Mouse (Mus musculus) B cell, adult 2 months (primary cell): ENCODE data around the gene Mvb12b.

ENCODE experiments used
- DNase-seq, 2 experiments: peaks; one replicate each; pipeline ENCODE4 v3.0.0; 2022

Gene Mvb12b

DNA sequence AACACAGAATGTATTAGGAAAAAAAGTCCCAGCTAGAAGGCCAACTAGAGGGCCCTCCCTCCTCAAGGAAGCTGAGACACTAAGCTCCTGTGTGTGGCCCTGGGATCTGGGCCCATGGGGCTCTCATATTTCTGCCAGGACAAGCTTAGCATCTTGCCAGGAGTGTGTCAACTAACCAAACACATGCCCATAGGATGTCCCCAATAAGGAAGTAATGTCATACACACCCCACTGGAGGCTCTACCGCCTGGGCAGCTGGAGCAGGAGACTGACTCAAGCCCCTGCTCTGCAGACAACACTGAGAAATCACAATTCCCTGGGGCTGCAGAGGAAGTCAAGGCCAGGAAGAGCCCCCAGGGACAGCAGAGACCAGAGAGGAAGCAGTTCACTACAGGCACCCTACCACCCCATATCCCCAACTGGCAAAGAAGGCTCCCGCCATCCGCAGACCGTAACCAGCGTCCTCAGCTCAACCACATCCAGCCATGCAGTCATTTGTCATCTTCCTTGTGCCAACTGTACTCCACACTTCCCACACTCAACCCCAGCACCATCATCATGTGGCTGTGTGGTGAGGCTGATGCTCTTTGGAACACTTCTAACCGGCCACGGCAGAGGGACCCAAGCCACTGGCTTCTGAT lies 3.0 kb downstream of the Mvb12b start:
- peak in 1 of 2 experiments; percentile 9 for DNase-seq

DNA sequence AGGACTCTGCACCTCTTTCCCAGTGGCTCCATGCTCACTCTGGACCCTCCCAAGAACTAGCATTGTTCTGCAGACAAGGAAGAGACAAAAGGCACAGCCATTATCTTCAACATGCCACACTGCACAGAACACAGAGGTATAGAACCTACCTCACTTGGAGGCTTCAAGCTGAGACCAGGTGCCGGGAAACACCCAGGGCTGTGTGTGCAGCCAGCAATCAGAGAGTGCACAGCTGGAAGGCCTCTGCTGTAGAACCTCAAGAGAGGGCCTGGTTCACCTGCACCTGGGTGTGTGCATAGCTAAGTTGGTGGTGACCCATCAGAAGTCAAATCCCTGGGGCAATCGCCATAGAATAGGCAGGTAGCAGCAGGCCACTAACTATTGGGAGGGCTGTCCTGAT lies 8.5 kb downstream of the Mvb12b start:
- no peak for DNase-seq

DNA sequence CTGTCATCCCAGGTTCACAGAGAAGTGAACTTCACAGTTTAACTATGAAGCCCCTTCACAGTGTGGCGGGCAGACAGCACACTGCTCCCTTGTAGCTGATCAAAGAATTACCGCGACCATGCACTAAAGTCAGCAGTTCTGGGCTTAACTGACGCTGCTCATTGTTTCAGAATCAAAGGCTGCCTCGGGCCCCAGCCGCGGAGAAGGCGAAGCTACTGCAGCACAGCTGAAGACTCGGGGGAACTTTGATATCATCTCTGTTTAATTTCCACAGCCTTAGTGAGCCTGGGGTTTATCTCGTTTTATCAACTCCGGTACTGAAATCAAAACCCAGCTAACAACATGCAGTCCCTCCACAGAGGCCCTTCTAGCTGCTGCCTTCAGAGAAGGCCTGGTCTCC lies 9.3 kb downstream of the Mvb12b start:
- DNase-seq = no peak

DNA sequence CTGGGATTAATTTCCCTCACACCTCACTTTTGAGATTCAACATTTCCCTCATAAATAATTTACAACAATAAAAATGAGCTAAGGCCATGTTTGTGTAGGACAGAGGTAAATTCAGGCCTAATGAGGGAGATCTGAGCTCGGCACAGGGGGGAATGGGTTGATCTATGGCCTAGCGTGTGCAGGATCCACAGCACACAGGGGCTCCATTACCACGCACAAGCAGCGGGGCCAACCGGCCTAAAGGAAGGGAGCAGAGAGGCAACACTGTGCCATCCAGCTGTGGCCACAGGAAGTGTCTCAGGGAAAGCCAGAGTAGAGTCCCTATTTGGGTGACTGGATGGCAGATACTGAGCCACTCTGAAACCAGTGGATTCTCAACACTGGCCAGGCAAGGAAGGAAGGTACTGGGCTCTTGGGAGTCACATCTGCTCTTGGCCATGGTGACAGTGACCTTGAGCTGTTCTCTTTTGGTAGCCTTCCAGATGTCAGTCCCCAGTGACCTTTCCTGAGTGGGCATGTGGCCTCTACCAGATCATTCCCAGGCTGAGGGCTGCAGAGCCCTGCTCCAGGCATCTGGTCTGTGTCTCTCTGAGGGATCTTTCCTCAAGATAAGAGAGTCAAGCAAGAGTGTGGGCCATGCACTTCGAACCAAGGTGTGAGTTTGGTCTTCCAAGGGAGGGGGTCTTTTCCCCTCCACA lies 9.9 kb downstream of the Mvb12b start:
- no peak for DNase-seq

DNA sequence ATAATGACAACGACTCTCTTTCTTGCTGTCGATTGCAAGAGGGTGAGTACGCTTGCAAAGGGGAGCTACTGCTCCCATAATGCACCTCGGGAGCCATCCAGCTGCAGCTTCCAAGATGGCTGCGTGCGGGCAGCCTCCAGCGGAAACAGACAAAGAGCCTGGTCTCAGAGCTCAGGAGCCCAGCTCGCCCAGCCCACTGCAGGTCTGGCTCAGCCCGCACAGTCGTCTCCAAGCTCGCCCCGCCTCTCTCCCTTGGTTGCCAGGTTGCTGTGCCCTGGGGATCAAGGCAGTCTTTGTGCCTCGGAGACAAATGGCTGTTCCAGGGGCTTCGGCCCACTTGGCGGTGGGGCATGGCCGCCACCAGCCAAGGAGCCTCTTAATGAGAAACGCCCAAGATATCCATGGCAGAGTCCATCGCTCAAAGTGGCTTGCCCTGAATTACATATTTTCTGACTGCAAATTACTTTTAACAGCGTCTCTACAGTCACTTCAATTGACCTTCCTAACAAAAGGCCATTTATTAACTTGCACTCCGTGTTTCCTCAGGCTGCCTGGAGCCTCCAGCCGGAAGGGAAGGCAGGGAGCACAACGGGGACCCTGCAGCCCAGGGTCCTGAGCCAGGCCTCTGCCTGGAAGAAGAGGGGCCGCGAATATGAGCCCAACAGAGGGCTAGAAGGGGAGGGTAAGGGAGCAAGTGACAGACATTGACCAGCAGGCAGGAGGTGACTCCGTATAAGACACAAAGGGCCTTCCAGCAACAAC lies 11.0 kb downstream of the Mvb12b start:
- DNase-seq = no peak

DNA sequence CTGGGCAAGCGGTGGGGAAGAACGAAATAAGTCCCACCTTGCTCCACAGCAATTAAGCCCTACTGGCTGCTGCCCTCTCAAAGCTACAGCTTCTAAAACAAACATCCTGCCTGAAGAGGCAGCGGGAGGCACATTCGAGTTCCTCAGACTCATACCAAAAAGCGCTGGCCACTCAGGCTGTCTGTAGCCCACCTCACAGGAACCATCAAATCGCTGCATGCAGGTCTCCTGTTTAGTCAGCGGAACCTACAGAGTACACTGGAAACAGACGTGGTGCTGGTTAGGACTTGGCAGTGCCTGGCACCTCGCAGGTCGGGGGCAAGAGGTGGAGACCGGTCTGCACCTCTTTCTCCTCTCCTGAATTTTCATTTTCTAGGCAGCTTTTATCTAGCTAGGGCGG lies 12.2 kb downstream of the Mvb12b start:
- DNase-seq = no peak

DNA sequence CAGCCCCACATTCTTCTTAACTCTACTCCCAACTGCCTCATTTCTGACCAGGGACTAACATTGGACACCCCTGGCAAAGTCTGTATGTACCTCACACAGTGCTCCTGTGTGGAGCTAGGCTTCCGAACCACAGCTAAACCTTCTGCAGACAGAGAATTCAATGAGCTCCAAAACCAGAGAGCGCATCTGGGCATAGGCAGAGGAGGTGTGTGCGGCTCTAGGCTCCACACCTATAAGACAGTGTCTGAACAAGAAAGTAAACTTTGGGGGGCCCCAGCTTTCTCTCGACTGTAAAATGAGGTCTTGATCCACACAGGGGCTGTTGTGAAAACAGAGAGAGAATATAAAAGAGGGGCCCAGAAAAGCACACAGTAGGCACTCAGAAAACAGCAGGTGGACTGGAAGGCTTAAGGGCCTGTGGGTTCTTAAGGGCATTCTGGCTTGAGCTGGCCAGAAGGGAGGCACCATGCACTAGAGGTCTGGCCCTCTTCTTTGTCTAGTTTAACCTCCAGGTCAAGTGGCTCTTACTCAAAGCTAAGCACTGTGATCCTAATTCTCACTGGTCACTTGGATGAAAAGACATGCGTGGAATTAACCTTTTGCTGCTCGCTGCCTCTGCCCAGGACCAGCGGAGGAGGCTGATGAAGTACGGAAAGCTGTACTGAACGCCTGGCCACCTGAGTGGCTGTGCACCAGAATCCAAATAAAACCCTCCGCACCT lies 12.7 kb downstream of the Mvb12b start:
- DNase-seq = no peak

DNA sequence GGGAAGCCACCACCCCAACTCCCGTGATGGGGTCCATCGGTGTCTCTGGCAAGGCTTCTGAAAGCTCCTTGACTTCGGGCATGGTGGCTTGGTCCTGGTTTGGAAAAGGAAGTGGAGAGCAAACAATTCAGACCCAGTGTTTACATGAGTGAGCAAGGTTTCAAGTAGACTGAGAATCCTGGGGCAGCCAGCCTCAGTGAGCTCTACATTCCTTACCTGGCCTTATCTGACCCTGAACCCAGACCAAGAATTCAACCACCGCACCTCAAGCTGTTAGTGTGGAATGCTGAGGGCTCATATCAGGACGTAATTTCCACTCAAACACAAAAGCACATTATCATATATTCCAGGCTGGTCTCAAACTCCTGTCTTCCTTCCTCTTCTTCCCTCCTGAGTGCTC lies 13.4 kb downstream of the Mvb12b start:
- DNase-seq = no peak

DNA sequence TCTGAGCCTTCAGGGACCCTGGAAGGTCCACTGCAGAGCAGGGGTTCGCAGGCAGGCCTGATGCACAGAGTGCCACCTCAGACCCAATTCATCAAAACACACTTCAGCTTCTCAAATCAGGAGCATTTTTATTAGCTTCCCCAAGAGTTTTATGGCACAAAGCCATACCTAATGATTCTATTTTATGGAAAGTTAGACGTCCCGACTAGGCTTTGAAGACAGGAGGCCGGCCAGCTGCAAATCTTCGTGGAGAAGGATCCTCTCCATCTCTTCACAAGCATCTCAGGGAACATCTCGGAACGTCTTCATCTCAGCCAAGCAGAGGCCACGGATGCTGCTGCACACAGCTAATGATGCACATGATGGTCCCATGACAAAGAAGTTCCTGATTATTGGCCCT lies 14.2 kb downstream of the Mvb12b start:
- no peak for DNase-seq

DNA sequence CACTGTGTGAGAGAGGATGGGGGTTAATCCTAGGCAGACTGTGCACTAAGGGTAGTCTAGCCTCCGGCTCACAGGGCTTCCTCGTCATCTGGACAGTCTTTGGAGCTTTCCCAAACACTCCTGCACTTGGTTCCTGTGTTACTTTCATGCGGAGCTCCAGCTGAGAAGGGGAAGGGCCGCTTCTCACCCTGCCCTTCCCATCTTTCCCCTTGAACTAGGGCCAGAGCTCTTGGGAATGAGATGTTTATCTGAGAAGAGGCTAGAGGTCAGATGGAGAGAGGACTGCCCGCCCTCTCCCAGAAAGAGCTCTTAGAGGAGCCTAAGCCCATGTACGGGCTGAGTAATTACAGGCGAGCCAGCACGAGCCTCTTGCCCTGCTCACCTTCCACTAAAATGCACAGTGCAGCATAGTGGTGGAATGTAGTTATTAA lies 14.9 kb downstream of the Mvb12b start:
- DNase-seq = no peak

DNA sequence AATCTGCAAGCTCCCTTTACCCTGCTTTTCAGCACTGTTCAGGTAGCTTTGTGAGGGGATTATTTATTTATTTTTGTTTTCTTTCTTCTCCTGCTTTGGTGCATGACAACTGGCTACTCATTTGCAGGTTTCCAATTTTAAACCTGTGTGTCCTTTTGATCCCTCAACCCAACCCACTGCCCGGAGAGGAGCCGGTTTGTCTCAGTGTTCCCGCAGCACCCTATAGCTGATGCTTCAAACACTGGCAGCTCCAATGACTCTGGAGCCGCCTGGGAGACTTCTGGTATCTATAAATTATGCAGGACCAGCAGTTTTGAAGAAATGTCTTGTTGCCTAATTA lies 16.6 kb downstream of the Mvb12b start:
- no peak for DNase-seq

DNA sequence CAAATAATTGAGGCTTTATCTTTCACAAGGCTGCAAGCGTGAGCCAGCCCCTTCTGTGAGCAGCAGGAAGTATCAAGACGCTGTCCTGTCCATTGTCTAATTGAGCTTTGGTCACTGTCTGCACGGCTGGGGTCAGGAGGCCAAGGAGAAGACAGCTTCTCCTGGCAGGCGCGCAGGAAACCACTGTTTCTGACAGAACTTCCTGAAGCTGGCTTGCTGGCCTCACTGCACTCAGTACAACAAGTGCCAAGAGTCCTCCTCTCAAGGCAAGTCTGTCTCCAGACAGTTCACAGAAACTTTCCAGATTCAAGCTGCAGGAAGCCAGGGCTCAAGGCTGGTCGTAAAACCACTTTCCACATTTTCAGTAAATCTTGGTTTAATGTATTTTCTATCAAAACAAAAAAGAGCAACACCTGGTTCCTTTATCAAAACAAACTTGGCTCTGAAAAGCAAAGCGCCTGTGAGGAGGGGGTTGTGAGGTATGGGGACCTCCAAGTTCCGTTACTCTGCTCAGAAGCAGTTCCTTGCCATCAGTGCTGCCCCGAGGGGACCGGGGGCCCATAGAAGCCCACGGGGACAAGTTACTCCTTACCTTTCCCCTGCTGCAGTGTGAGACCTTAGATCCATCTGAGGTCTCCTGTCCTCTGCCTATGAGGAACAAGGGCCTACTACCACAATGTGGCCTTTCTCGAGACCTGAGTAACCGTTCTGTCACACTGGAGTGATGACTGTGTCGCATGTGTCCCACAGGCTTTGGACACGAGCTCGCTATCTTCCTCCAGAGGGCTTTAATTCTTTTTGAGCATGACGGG lies 17.2 kb downstream of the Mvb12b start:
- DNase-seq = no peak

DNA sequence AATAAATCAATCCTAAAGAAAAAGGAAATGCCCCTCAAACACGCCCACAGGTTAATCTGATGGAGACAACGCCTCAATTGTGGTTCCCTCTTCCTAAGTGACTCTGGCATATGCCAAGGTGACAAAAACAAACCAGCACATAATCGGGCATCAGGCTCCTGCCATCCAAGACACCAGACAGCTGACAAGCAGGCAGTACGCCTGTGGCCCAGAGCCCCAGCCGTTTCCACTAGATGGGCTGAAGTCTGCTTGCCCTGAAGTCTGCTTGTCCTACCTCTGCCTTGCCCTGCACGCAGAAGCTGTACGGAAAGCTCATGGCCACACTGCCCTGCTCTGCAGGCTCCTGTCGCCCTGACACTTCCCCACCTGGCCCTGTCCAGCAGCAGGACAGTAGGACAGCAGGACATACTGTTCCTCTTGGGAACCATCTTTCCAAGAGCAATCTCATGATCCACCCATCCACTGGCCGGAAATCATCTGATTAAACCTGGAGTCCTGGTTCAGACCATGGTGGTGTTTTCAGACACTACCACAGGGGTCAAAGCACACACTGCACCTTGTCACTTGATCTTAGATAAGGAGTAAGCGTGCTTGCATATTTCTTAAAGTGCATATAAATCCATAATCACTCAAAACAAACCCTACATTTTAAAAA lies 17.9 kb downstream of the Mvb12b start:
- no peak for DNase-seq

DNA sequence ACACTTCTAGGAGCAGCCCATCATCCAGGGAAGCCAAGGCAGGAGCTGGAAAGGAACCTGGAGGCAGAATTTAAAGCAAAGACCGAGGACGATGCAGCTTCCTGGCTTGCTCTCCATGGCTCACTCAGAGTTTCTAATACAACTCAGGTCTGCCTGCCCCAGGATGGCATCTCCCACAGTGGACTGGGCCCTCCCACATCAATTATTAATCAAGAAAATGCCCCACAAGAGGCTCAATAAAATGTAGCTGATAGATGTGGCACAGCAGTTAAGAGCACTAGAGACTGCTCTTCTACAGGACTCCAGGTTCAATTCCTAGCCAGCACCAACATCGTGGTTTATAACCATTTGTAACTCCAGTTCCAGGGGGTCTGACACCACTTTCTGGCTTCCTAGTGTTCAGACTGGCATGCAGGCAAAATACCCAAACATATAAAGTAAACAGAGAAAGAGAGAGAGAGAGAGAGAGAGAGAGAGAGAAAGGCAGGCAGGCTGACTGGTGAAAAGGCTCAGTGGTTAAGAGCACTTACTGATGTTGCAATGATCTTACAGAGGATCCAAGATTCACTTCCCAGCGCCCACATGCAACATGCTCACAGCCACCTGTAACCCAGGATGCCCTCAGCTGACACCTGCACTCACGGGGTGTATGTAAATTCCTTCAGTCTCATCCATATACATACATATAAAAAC lies 18.6 kb downstream of the Mvb12b start:
- no peak for DNase-seq

DNA sequence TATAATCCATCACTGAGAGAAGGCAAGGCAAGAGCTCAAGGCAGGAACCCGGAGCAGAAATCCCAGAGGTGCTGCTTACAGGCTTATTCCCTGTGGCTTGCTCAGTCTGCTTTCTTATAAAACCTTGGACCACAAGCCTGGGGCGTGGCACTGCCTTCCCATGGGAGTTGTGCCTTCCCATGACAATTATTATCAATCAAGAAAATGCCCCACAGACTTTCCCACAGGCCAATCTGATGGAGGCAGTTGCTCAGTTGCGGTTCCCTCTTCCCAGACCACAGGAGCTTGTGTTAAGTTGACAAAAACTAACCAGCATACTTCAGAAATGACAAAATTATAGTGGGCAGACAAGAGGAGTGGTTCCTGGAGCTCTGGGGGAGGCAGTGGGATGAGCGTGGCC lies 19.4 kb downstream of the Mvb12b start:
- DNase-seq = no peak

DNA sequence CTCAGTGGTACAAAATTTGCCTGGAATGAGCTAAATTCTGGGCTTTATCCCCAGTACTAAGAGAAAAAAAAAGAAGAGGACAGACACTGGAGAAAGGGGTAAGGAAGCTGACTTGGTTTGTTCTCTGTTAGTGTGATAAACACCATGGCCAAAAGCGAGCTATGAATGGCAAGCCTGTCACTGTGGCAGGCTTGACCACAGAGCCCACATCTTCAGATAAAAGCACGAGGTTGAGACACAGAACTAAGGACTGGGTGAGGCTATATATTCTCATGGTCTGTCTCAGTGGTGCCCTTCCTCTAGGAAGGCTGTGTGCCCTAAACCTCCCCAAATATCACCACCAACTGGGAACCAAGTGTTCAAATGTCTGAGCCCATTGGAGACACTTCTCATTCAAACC lies 31.0 kb downstream of the Mvb12b start:
- DNase-seq = no peak

DNA sequence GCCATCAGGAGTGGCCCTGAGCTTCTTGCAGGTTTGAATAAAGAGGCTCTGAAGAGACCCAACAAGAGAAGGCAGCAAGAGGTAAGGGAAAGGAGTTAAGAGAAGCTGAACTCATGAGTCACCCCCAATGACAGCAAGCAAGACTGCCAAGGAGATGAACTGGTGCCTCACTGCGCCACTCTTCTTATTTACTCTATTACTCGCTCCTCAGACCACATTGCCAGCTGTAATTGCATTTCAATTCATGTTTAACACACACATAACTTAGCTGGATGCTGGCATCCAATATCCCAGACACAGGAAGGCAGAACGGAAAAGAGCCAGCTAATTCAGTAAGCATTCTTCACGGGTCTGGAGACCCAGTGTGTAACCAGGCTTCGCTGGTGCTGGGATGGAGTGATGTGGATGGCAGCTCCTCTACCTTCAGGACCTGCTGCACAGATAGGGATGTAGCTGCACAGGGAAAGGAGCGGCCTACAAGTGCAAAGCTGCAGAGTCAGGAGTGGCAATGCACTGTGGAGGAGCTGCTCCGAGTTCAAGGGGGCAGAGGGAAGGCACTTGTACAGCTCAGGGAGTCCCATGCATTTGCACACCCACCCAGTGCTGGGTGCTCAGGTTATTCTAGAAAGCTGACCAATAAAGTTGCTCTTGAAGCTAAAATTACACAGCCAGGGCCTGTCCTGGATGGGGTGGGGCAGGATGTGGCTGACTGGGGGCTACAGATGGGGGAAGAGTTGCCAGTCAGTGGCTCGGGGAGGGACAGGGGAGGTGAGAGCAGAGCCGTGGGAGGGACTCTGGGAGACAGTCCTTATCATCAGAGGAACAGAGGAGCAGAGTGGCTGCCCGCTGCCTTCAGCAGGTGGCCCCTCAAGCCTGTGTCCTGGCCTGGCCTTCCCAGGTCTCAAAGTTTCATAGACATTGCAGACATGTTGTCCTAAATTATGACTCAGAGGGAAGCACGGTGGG lies 34.5 kb downstream of the Mvb12b start:
- DNase-seq = no peak

DNA sequence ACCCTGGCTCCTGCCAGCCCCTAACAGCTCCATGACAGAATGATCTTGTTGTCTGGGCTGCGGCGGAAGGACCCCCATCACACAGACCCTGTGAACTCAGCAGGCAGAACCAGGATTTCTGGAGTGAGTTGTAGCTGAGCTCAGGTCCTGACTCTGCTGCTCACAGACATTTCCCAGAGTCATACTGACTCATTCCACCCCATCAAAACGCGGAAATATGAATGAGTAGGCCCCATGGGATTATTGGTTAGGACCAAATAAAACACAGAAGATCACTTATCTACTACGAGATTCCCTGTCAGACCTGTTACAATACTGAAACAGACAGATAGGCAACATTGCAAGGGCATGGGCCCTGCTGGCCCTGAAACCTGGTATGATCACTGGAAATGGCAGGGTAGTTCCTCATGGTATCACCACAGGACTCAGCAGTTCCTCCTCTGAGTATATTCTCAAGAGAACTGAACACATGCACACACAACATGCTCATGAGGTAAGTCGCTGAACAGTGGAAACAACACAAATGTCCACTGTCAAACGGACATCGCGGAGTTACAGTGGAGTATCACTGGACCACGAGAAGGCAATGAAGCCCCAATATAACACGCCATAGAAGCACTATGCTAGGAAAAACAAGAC lies 40.4 kb downstream of the Mvb12b start:
- DNase-seq = no peak

DNA sequence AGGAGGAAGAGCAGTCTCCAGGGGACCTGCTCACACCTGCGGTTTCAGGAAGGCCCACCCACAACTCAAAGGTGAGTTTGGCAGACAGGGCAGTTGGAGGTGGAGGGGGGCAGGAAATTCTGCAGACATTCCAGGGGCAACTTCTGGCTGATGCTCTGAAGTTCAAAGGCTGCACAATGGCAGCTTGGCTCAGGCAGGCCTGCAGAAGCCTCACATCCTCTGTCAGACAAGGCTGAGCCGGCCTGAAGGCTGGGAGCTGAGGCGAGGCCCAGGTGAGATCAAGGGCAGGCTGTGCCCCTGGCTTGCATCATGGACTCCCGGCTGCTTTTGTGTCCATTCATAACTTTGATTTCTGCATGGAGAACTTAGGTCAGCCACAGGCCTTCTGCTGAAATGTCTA lies 41.1 kb downstream of the Mvb12b start:
- DNase-seq = no peak

DNA sequence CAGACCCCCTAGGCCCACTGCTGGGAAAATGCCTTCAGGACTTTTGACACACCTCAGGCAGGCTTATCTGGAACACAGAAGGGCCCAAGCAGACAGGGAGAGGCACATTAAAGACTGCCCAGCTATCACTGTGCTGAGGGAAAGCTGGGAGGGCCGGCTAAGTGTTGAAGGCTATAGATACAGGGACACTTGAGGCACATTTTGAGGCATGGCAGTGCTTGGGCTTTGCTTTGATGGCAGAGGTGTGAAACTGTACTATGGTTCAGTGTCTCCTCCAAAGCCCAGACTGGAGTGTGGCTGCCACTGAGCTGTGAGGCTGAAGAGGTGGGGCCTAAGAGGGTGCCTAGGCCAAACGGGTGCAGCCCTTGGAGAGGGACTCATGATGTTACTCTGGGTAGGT lies 44.1 kb downstream of the Mvb12b start:
- no peak for DNase-seq
